Mouse (Mus musculus) C2C12 (cell line): ENCODE measurements at regions not wholly inside any gene's neighbourhood (a gene's known extent, or its start where the extent isn't known, plus 50 kb on each side); places are given as distances from the start of the nearest gene placed in this dataset.
A peak's percentile ranks its signal among the peaks of the same experiment; 100 is the strongest.

Experiments used
- H3K27me3 ChIP-seq: one replicate; pipeline ENCODE4 v1.6.1; 2011; ENCODE audit not compliant: control insufficient read depth, insufficient read depth, insufficient read length
- H3K36me3 ChIP-seq: one replicate; pipeline ENCODE4 v1.6.1; 2011; ENCODE audit not compliant: control insufficient read depth, insufficient read depth
- H3K4me3 ChIP-seq: one replicate; pipeline ENCODE4 v1.5.1; 2011; ENCODE audit warnings: mild to moderate bottlenecking, control low read depth; ENCODE audit not compliant: poor library complexity, insufficient read depth, severe bottlenecking
- H3K79me2 ChIP-seq: one replicate; pipeline ENCODE4 v1.6.1; 2011; ENCODE audit not compliant: control insufficient read depth, insufficient read depth
- H3K79me3 ChIP-seq: one replicate; pipeline ENCODE4 v1.6.1; 2011; ENCODE audit warnings: low read depth, control low read depth
- H3ac ChIP-seq: one replicate; pipeline ENCODE3; 2011; ENCODE audit warnings: low read depth; ENCODE audit not compliant: control insufficient read depth, insufficient read length
- CEBPB ChIP-seq: IDR thresholded peaks from one replicate; pipeline ENCODE4 v1.6.1; 2011; ENCODE audit warnings: low read depth, mild to moderate bottlenecking, control low read depth, moderate library complexity
- CTCF ChIP-seq: IDR thresholded peaks from one replicate; pipeline ENCODE4 v1.5.1; 2011; ENCODE audit not compliant: control insufficient read depth, insufficient read depth, insufficient read length
- FOSL1 ChIP-seq: IDR thresholded peaks from one replicate; pipeline ENCODE4 v1.8.0; 2011; ENCODE audit warnings: mild to moderate bottlenecking, low read length; ENCODE audit not compliant: poor library complexity, insufficient read depth, severe bottlenecking
- MAX ChIP-seq: IDR thresholded peaks from one replicate; pipeline ENCODE4 v1.6.1; 2011; ENCODE audit warnings: mild to moderate bottlenecking, control low read depth
- MYOD1 ChIP-seq: IDR thresholded peaks from one replicate; pipeline ENCODE4 v1.6.1; 2011; ENCODE audit warnings: low read depth; ENCODE audit not compliant: control insufficient read depth, insufficient read length
- MYOG ChIP-seq: IDR thresholded peaks from one replicate; pipeline ENCODE4 v1.6.1; 2011; ENCODE audit not compliant: control insufficient read depth, insufficient read length; ENCODE audit errors: extremely low read depth
- USF1 ChIP-seq: IDR thresholded peaks from one replicate; pipeline ENCODE4 v1.6.1; 2011; ENCODE audit warnings: low read depth, mild to moderate bottlenecking, control low read depth, moderate library complexity

- H3K4me3 ChIP-seq, result no peak overlapping the region
- TF ChIP-seq MYOD1, result no peak
- TF ChIP-seq CTCF, result no peak
- no peak for TF ChIP-seq MAX
- peak; percentile 47 for TF ChIP-seq USF1
- no peak for TF ChIP-seq MYOG
- no peak for TF ChIP-seq FOSL1
- no peak for TF ChIP-seq CEBPB
- H3K27me3 ChIP-seq, result no peaks in the 10 kb centered on the region
- H3K79me3 ChIP-seq, result no peaks in the 10 kb centered on the region
- no peaks in the 10 kb centered on the region for H3K79me2 ChIP-seq
- H3K36me3 ChIP-seq, result no peaks in the 10 kb centered on the region
- H3ac ChIP-seq, result no peak overlapping the region
These were observed 169.1 kb upstream of the Rreb1 start for GRCm38 (mm10) chr13:37609085-37609484.

DNA sequence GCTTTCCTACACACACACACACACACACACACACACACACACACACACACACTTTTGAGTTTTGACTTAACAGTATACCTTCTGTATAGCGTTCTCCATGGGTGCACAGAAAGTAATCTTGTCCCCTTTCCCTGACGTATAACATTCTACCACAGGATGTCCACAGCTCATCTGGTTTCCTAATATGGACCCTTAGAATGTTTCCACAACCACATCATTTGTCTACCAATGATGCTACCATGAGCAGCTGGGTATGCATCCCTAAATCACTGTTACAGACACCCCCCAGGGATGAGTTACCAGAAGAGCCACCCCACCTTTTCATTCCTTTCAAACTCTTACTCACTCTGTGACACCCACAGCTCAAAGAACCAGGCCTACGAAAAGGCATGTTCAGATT is 166.8 kb upstream of the Rreb1 start:
- H3K36me3 ChIP-seq, result no peaks in the 10 kb centered on the region
- no peak overlapping the region for H3K4me3 ChIP-seq
- TF ChIP-seq MAX (no peak), USF1 (no peak), CEBPB (no peak), MYOG (no peak)
- H3K79me3 ChIP-seq, result no peaks in the 10 kb centered on the region
- no peaks in the 10 kb centered on the region for H3K79me2 ChIP-seq
- no peaks in the 10 kb centered on the region for H3K27me3 ChIP-seq
- no peak overlapping the region for H3ac ChIP-seq

- Histone ChIP-seq H3K4me3 (no peak overlapping the region), H3K36me3 (no peaks in the 10 kb centered on the region), H3K79me2 (no peaks in the 10 kb centered on the region), H3K27me3 (no peaks in the 10 kb centered on the region), H3K79me3 (no peaks in the 10 kb centered on the region), H3ac (no peak overlapping the region)
- TF ChIP-seq MAX, result no peak
- no peak for TF ChIP-seq CEBPB
- no peak for TF ChIP-seq USF1
- no peak for TF ChIP-seq MYOD1
- TF ChIP-seq MYOG, result no peak
- no peak for TF ChIP-seq FOSL1
- no peak for TF ChIP-seq CTCF
These were observed 161.2 kb upstream of the Rreb1 start for GRCm38 (mm10) chr13:37617015-37617414.

- Histone ChIP-seq H3K36me3 (no peaks in the 10 kb centered on the region), H3K79me3 (no peaks in the 10 kb centered on the region), H3K27me3 (no peaks in the 10 kb centered on the region), H3ac (no peak overlapping the region), H3K79me2 (no peaks in the 10 kb centered on the region), H3K4me3 (no peak overlapping the region)
- no peak for TF ChIP-seq CTCF
These were observed 158.1 kb upstream of the Rreb1 start for GRCm38 (mm10) chr13:37619841-37620725.

- Histone ChIP-seq H3K79me2 (no peaks in the 10 kb centered on the region), H3ac (no peak overlapping the region), H3K27me3 (no peaks in the 10 kb centered on the region), H3K4me3 (no peak overlapping the region), H3K79me3 (no peaks in the 10 kb centered on the region), H3K36me3 (no peaks in the 10 kb centered on the region)
- no peak for TF ChIP-seq MYOG
- no peak for TF ChIP-seq MAX
- TF ChIP-seq CTCF, result no peak
These were observed 156.7 kb upstream of the Rreb1 start for GRCm38 (mm10) chr13:37621319-37622050.
